Comparison of ENCODE assay signal across 1 mouse cellular context in the genomic region with DNA sequence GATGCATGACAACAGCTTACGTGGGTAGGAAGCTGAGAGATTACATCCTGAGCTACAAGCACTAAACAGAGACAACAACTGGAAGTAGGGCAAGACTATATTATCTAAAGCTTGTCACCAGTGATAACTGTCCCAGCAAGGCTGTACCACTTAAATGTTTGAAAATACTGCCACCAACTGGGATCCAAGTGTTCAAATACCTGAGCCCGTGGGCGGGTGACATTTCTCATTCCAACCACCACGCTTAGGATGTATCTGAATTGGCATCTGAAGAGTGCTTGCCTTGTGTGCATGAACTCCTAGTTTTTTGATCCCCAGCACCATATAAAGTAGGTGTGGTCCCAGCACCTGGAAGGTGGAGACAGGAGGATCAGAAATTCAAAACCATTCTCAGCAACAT.
A peak's percentile ranks its signal among the peaks of the same experiment; 100 is the strongest.
TF ChIP-seq lines count a peak whose summit lies in the region.

No protein-coding gene starts in this region.

TF ChIP-seq in MEL, 35 proteins besides CTCF, POLR2A, EP300 and RAD21:
- no peak for TF ChIP-seq TCF12 (IDR thresholded peaks at IDR 0.05; ENCODE audit: low read depth, low read length)
- TF ChIP-seq ELF1 (IDR thresholded peaks at IDR 0.05; ENCODE audit: low read depth, low read length): no peak
- TF ChIP-seq SMC3 (IDR thresholded peaks at IDR 0.05; ENCODE audit: low read depth, low read length): 0 out of 2 replicates have a peak, but pooled peaks have one; percentile 5
TF ChIP-seq in MEL: peak in this region for 1.
